Mouse (Mus musculus) ES-E14 (cell line): ENCODE results near the gene Igfals. TPM values are rescaled to one million over a fixed set of nuclear protein-coding genes. Genes with fewer than 3 reads are reported as not detected.

Experiments used
- DNase-seq: peaks from one replicate; pipeline ENCODE4 v3.0.0-alpha.2; 2013; ENCODE audit warnings: low read depth, low spot score
- H3K27ac ChIP-seq: 2 replicates; pipeline ENCODE4 v1.5.1; 2012; ENCODE audit warnings: low read depth, mild to moderate bottlenecking, low read length, moderate library complexity, mixed read lengths; ENCODE audit not compliant: poor library complexity, insufficient read depth, severe bottlenecking
- H3K36me3 ChIP-seq: 2 replicates; pipeline ENCODE4 v1.6.1; 2012; ENCODE audit warnings: mild to moderate bottlenecking, low read length, moderate library complexity, mixed read lengths; ENCODE audit not compliant: control insufficient read depth, poor library complexity, insufficient read depth, severe bottlenecking
- H3K4me1 ChIP-seq, 2 experiments: fragments of 150-350 bp in 1 of 2; sonication (generic) in 1 of 2; 2 replicates each; pipeline ENCODE4 v1.6.1; 2012; ENCODE audit warnings: low read length in 2 of 2, mild to moderate bottlenecking in 1 of 2, mixed read lengths in 1 of 2; ENCODE audit not compliant: control insufficient read depth in 2 of 2, insufficient read depth in 2 of 2, poor library complexity in 1 of 2
- H3K4me3 ChIP-seq, 2 experiments: fragments of 150-350 bp in 1 of 2; sonication (generic) in 1 of 2; 2 replicates each; pipeline ENCODE4 v1.5.1; 2012; ENCODE audit warnings: low read length in 2 of 2, low read depth in 1 of 2, mild to moderate bottlenecking in 1 of 2, mixed read lengths in 1 of 2; ENCODE audit not compliant: insufficient read depth in 1 of 2, poor library complexity in 1 of 2, severe bottlenecking in 1 of 2
- H3K9ac ChIP-seq: 2 replicates; pipeline ENCODE4 v1.6.1; 2012; ENCODE audit warnings: low read depth, mild to moderate bottlenecking, low read length, mixed read lengths; ENCODE audit not compliant: poor library complexity, insufficient read depth, severe bottlenecking
- H3K9me3 ChIP-seq: fragments of 150-350 bp; sonication (generic); 2 replicates; pipeline ENCODE4 v1.6.1; 2012; ENCODE audit warnings: low read depth, mild to moderate bottlenecking, low read length; ENCODE audit not compliant: control insufficient read depth, insufficient read depth
- CHD2 ChIP-seq: IDR thresholded peaks from 2 replicates; pipeline ENCODE4 v1.6.1; 2014; ENCODE audit warnings: mild to moderate bottlenecking, low read depth, low read length, inconsistent platforms
- HCFC1 ChIP-seq: IDR thresholded peaks from 2 replicates; pipeline ENCODE4 v1.6.1; 2012; ENCODE audit warnings: low read length, inconsistent platforms, borderline replicate concordance; ENCODE audit not compliant: insufficient read depth
- MAFK ChIP-seq: IDR thresholded peaks from 2 replicates; pipeline ENCODE4 v1.6.1; 2014; ENCODE audit warnings: mild to moderate bottlenecking, low read depth, low read length, inconsistent platforms; ENCODE audit not compliant: insufficient read depth
- ZC3H11A ChIP-seq: IDR thresholded peaks from 2 replicates; pipeline ENCODE4 v1.6.1; 2012; ENCODE audit warnings: low read depth, mild to moderate bottlenecking, inconsistent platforms, low read length, borderline replicate concordance
- ZNF384 ChIP-seq: IDR thresholded peaks from 2 replicates; pipeline ENCODE4 v1.6.1; 2012; ENCODE audit warnings: low read depth, low read length, inconsistent platforms
- in situ Hi-C, 2 experiments: fragments of 600-800 bp; cut with MboI; formaldehyde crosslinking; loops; one replicate each; pipeline ENCODE4 v1.15.1; 2025; ENCODE audit warnings: low sequenced_read_pairs in 2 of 2, inconsistent platforms in 1 of 2; ENCODE audit not compliant: unreplicated experiment in 2 of 2
- total RNA-seq: library from RNA; depleted of rRNA; stranded (reverse); fragments of 300-350 nt; gene quantifications from 2 replicates; pipeline ENCODE4 v1.2.3, GENCODE M21; 2012

The Igfals gene
- total RNA-seq, 1 experiment = 2.5 TPM

- in situ Hi-C loops = no loop called here
- no peak for TF ChIP-seq CHD2
- no peak for TF ChIP-seq ZC3H11A
- no peak for TF ChIP-seq MAFK
- TF ChIP-seq HCFC1 = no peak
- TF ChIP-seq ZNF384 = no peak
Measured at GRCm38 (mm10) chr17:24861785-24862184, 4.0 kb upstream of the Igfals start.

GRCm38 (mm10) chr17:24867914-24868313, 2.1 kb downstream of the Igfals start:
- Histone ChIP-seq H3K4me1 (peaks cover 3% of the 10 kb centered on the region in 2 experiments; a peak in 2 of 4 replicates), H3K9ac (no peak overlapping the region), H3K9me3 (no peaks in the 10 kb centered on the region), H3K4me3 (no peak overlapping the region), H3K27ac (no peak overlapping the region), H3K36me3 (peaks cover 2% of the 10 kb centered on the region; the same call in 1 of the 2 replicates)
- in situ Hi-C loops = no loop called here
- no peak for DNase-seq
- TF ChIP-seq ZNF384 = no peak
- TF ChIP-seq HCFC1 = no peak
- TF ChIP-seq ZC3H11A = no peak
- no peak for TF ChIP-seq MAFK
- no peak for TF ChIP-seq CHD2

More at GRCm38 (mm10) chr17:24861785-24862184, 4.0 kb upstream of the Igfals start:
- Histone ChIP-seq H3K4me3 (no peak overlapping the region), H3K9me3 (no peaks in the 10 kb centered on the region), H3K9ac (no peak overlapping the region), H3K36me3 (peaks cover 6% of the 10 kb centered on the region; the same call in 1 of the 2 replicates), H3K27ac (no peak overlapping the region), H3K4me1 (peaks cover 0 to 5% of the 10 kb centered on the region in 2 experiments; a peak in 1 of 4 replicates)
- DNase-seq = no peak

GRCm38 (mm10) chr17:24873695-24874404, 8.1 kb downstream of the Igfals start:
- H3K9me3 ChIP-seq = no peaks in the 10 kb centered on the region
- TF ChIP-seq ZNF384 = no peak
- no peak for TF ChIP-seq HCFC1
- TF ChIP-seq MAFK = no peak
- peak; percentile 78 for TF ChIP-seq CHD2
- no peak for TF ChIP-seq ZC3H11A
- H3K4me1 ChIP-seq = peaks cover 8 to 19% of the 10 kb centered on the region in 2 experiments; a peak in 3 of 4 replicates
- no peak overlapping the region; the same call in 1 of the 2 replicates for H3K9ac ChIP-seq
- peak overlapping the region; percentile 69; the same call in 1 of the 2 replicates for H3K27ac ChIP-seq
- DNase-seq = no peak
- in situ Hi-C loops = no loop called here
- H3K4me3 ChIP-seq = 0 out of 4 replicates have a peak overlapping the region, but pooled peaks of 1 of the 2 experiments have one; percentile 0
- H3K36me3 ChIP-seq = no peaks in the 10 kb centered on the region

GRCm38 (mm10) chr17:24874405-24874745, 8.6 kb downstream of the Igfals start:
- H3K27ac ChIP-seq = peak overlapping the region; percentile 69; the same call in 1 of the 2 replicates
- H3K36me3 ChIP-seq = no peaks in the 10 kb centered on the region
- H3K9me3 ChIP-seq = no peaks in the 10 kb centered on the region
- in situ Hi-C loops = no loop called here
- no peak for DNase-seq
- no peak overlapping the region for H3K9ac ChIP-seq
- H3K4me1 ChIP-seq = peaks cover 8 to 21% of the 10 kb centered on the region in 2 experiments; a peak in 3 of 4 replicates
- no peak overlapping the region for H3K4me3 ChIP-seq
- TF ChIP-seq MAFK (no peak), CHD2 (no peak), ZNF384 (no peak), ZC3H11A (no peak), HCFC1 (no peak)
